Mouse (Mus musculus) megakaryocyte-erythroid progenitor cell, adult 5-6 weeks (primary cell): ENCODE measurements around the gene Tcf20. TPM values are rescaled to one million over a fixed set of nuclear protein-coding genes. Genes with fewer than 3 reads are reported as not detected.

ENCODE experiments used
- ATAC-seq: replicated peaks from 2 replicates; pipeline ENCODE4 v1.8.0; 2016; ENCODE audit warnings: mild to moderate bottlenecking, inconsistent platforms; ENCODE audit not compliant: severe bottlenecking, poor library complexity, low FRiP score, low TSS enrichment
- total RNA-seq, 2 experiments: library from RNA; stranded (forward) in 1 of 2; stranded (reverse) in 1 of 2; fragments of 200-1000, 215-1000 nt in 1 of 2; fragments of >200 nt in 1 of 2; fragmentation: Nextera tagmentation in 1 of 2; gene quantifications; 2 replicates each; pipeline ENCODE4 v1.2.3; 2014 to 2017

The Tcf20 gene
- total RNA-seq, 2 experiments from 2014 or later: 57.7 to 106 TPM

DNA sequence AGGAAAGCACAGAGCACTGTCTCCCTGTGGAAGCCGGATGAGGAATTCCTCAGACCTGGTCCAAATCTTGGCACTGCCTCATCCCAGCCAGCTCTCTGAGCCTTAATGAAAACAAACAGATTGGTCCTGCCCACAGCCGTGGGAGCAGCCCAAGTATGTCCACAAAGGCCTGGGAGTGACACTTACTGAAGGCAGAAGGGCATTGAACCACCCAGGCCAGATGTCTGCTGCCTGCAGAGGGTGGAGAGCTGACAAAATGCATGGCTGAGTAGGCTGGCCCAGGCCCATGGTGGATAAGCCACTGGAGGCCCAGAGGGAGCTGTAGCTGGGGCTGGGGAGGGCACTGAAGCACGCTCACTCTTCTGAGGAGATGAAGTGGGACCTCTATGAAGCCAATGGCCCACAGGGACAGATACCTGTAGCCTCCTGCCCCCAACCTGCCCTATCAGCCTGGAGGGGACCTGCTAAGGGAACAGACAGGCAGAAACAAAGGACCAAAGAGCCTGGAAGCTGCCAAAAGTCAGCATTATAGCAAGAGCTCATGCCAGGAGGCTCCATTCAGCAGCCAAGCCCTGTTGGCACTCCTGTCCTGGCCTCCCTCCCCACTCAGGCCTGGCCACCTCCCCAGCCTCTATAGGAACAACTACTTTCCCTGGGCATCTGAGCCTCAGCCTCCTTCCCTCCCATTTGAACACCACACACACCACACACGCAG is 54.6 kb downstream of the Tcf20 start:
- ATAC-seq: no peak

- no peak for ATAC-seq
These were observed 56.2 kb downstream of the Tcf20 start for GRCm38 (mm10) chr15:82931436-82931835.

DNA sequence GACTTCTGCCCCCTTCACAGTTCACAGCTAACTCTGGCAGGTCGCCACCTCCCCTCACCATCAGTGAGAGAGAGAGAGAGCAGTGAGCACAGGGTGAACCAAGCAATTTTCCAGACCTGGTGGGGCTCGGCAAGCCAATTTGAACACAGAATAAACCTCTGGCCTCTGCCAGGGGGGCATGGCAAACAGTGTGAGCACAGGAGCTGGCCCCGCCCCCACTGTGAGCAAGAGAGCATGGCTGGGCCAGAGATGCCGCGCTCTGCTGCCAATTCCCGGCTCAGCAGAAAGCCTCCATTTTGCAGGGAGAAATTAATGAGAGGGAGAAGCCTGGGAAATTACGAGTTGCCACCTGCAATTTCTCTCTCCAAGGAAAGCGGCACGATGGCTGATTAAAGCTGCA is 58.1 kb downstream of the Tcf20 start:
- ATAC-seq: no peak

DNA sequence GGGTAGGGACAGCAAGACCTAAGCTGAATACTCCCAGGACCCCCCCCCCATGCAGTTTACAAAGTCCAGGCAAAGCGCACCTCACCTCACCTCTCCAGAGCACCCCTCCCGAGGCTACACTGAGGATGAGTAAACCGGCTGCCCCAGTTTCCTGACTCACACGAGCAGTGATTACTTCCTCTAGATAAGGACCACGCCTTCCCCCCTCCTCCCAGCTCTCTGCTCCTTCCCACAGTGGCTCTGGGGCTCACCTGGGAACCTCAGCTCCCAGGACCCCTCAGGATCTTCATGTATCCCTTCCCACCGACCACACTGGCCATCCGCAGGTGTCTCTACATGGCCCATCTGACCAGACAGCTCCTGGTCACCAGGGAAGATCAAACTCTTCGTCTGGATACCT is 58.8 kb downstream of the Tcf20 start:
- no peak for ATAC-seq

DNA sequence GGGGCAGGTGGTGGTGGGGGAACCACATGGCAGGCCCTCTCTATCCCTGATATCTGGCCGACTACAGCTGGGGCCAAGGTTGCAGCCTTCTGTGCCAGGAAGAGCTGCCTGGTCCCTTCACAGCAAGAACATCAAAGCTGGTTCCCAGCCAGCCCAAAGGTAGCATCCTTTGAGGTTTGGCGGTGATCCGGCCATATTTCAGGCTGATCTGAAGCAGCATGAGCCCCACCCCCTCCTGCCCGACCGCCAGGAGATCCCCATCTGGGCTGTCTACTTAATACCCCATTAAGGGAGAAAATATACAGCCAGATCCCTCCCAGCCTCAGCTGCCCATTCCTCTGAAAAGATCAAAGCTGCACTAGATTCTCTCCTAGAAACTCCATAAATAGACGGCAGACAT is 59.6 kb downstream of the Tcf20 start:
- no peak for ATAC-seq

GRCm38 (mm10) chr15:82927057-82927456 is 60.6 kb downstream of the Tcf20 start:
- ATAC-seq: no peak

- no peak for ATAC-seq
These were observed 62.8 kb downstream of the Tcf20 start for GRCm38 (mm10) chr15:82924679-82925425.

- ATAC-seq: no peak
These were observed 64.1 kb downstream of the Tcf20 start for GRCm38 (mm10) chr15:82923531-82923930.

DNA sequence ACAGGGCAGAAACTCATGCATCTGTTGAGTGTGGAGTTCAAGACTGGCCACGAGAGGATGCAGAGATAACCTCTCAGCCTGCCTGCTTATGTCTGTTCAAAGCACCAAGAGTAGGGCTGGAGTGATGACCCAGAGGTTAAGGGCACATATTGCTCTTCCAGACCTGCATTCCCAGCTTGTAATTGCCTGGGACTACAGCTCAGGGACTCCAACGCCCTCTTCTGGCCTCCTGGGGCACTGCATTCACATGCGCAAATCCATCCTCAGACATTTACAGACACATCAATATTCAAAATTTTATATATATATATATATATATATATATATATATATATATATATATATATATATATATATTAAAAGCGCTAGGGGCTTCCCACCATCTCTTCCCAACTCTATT is 64.9 kb downstream of the Tcf20 start:
- ATAC-seq: no peak

DNA sequence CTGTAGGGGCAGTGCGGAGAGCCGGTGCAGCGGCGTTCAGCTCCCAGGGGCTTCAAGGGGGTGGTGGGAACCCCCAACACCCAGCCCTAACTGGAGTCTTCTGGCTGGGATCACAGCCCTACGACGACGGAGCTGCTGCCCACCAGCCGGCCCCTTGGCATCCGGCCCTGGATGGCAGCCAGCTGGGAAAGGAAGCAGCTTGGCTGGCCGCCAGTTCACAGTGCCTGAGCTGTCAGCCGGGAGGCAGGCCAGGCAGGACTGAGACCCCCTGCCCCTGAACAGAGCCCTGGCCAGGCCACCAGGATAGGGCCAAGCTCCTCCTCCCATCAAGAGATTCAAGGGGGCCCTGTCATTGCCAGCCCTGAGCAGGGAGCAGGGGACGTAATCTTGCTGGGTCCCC is 65.6 kb downstream of the Tcf20 start:
- ATAC-seq: peak; percentile 34

DNA sequence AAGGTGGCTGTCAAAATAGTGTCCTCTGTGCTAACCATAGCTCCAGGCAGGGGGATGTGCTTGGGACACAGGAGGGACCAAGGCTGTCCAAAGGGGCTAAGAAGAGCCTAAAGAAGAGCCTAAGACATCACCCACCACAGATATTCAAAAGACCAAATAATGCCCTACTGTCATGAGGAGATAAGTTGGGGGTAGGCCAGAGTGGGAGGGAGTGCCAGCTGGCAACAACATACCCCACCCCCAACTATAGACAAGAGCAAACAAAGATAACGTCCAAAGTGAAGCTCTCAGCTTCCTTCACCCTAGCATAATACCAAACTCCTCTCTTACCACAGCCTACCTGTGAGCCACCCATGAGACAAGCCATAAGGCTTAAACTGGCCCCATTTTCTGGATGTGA is 66.1 kb downstream of the Tcf20 start:
- peak; percentile 54 for ATAC-seq

- ATAC-seq: peak; percentile 69
These were observed 66.7 kb downstream of the Tcf20 start for GRCm38 (mm10) chr15:82920895-82921515.

GRCm38 (mm10) chr15:82917965-82918364 is 69.7 kb downstream of the Tcf20 start:
- ATAC-seq: no peak

DNA sequence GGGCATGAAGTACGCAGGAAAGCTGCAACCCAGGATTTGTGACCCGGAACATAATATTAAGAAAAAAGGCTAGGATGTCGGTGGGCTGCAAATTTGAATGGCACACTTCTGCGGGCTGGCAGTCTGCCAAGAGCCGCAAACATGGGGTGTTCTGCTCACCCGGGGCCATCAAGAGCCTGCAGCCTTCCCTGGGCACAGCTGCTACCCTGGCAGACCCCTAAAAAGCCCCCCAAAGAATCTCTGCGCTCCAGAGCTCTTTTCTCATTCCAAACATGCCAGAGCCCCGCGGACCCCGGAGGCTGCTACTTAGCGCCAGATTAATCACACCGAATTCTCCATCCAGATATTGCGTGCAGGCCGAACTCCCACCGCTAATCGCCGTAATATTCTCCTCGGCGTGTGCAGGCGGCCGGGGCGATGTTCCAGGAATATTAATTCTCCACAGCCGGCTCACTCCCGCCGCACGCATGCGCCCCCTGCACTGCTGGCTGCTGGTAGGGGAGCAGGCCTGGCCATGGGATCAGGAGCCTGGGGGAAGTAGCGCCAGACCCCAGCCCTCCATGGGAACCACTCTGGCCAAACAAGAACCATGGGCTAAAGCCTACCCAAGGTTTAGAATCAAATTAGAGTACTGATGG is 70.3 kb downstream of the Tcf20 start:
- ATAC-seq: no peak

- peak; percentile 82 for ATAC-seq
These were observed 73.2 kb downstream of the Tcf20 start for GRCm38 (mm10) chr15:82914455-82914854.

DNA sequence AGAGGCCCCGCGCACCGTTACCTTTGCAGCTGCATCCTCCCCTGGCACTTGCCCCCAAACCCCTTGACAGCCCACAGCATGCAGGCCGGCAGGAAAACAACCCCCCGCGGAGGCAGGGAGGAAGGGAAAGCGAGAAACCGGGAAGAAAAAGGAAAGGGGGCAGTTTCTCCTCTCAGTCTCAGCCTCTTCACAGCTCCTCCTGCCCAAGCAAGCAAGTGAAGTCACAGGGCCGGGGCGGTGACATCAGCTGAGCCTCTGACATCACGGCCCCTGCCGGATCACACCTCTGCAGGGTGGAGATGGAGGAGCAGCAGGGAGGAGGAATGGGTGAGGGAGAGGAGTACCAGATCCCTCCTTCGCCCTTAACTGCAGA is 75.7 kb downstream of the Tcf20 start:
- no peak for ATAC-seq

DNA sequence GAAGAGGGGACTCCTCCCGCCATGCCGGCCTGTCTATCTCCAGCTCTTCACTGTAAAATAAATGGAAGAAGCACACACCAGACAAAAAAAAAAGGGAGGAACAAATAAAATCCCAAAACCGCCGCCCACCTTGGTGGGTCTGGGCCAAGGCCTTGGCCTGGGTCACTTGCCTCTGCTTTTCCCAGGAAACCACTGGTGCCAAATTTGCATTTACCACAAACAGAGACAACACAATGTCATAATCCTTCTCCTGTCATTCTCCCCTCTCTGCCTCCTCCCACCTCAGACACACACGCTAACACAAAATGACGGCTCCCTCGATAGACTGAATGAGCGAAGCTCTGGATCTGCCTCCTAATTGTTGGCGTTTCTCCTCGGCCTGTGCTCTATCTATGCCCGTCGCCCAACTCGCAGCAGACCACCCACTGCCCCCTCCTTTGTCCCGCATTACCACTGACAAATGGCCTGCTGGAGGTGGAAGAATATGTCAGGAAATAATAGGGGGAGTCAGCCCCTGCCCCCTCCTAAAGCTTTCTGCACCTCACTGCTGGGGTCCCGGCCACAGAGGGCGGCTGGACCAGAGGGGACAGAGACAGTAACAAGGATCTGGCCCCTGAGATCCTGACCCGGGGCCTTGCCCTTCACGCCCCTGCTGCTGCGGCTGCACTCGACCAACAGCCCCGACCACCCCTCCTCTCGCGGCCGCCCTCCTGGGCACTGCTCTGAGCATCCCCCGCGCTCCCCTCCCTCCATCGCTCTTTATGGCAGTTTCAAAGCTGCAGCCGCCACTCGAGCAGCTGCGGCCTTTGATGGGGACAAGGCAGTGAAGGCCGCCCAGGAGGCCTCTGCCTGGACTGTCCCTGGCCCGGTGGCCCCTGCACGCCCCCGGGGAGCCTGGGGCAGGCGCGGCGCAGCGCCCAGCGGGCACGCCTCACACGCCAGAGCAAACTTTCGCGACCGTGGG is 76.4 kb downstream of the Tcf20 start:
- no peak for ATAC-seq

DNA sequence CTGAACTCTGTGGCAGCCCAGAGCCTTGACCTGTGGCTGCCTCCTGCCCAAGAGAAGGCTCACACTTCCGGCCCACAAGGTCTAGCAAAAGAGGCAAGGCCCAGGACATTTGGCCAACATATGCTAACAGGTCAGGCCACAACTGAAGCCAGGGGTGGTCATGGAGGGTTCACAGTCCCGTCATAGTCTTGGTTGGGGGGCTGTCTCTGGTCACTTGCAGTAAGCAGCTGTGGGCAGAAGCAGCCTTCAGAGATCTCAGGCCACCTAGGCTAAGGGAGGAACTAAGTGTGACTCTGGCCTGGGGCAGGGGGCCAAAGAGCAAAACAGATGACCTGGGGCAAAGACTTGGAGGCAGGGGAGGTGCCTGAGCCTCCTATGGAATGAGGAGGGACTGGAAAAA is 77.1 kb downstream of the Tcf20 start:
- no peak for ATAC-seq

DNA sequence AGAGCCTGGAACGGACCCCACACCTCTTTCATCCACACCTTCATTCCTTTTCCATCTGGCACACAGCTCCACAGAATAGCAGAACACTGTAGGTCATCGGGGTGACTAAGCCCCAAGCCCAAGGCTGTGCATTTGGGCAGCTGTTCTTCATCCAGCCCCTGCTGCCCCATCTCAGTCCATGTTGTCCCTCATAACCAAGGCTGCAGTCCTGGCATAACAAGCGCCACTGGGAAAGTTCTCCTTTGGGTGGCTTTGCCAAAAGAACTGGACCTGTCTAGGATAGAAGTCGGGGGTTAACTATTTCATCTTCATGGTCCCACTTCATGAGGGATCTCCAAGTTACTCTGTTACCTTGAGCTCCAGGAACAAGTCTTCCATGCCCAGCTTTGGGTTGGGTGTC is 77.9 kb downstream of the Tcf20 start:
- ATAC-seq: no peak
